Mouse (Mus musculus) limb, embryonic 15.5 days (tissue): ENCODE measurements at regions not wholly inside any gene's neighbourhood (a gene's known extent, or its start where the extent isn't known, plus 50 kb on each side); places are given as distances from the start of the nearest gene placed in this dataset.

Source experiments
- ATAC-seq: fragments of 200-750 bp; cut with Nextera tagmentation; 2 replicates; pipeline ENCODE4 v1.8.0; 2017; ENCODE audit warnings: low read depth, moderate TSS enrichment; ENCODE audit not compliant: insufficient number of reproducible peaks, low FRiP score, low TSS enrichment
- H3K27ac ChIP-seq: fragments of 300-500 bp; sonication (generic); 2 replicates; pipeline ENCODE4 v1.5.1; 2015; ENCODE audit warnings: moderate library complexity, mild to moderate bottlenecking, inconsistent platforms
- H3K27me3 ChIP-seq: fragments of 300-500 bp; sonication (generic); 2 replicates; pipeline ENCODE4 v1.6.1; 2015; ENCODE audit warnings: inconsistent platforms
- H3K36me3 ChIP-seq: fragments of 300-500 bp; sonication (generic); 2 replicates; pipeline ENCODE4 v1.6.1; 2015; ENCODE audit warnings: inconsistent platforms
- H3K4me1 ChIP-seq: fragments of 300-500 bp; sonication (generic); 2 replicates; pipeline ENCODE4 v1.6.1; 2015; ENCODE audit warnings: inconsistent platforms
- H3K4me2 ChIP-seq: fragments of 300-500 bp; sonication (generic); 2 replicates; pipeline ENCODE4 v1.6.1; 2015; ENCODE audit warnings: mild to moderate bottlenecking, inconsistent platforms
- H3K4me3 ChIP-seq: fragments of 300-500 bp; sonication (generic); 2 replicates; pipeline ENCODE4 v1.5.1; 2015; ENCODE audit warnings: mild to moderate bottlenecking, inconsistent platforms
- H3K9ac ChIP-seq: fragments of 300-500 bp; sonication (generic); 2 replicates; pipeline ENCODE4 v1.6.1; 2015; ENCODE audit warnings: inconsistent platforms
- H3K9me3 ChIP-seq: fragments of 300-500 bp; sonication (generic); 2 replicates; pipeline ENCODE4 v1.6.1; 2016; ENCODE audit warnings: inconsistent platforms
- WGBS: fragments of 180-500 bp; shearing (Covaris S2); methylation state at CpG from one replicate; pipeline ENCODE4 v1.1.7; 2015; 5-methylcytosine and 5-hydroxymethylcytosine counted together

GRCm38 (mm10) chr1:51643640-51644039 is 165.4 kb upstream of the Nabp1 start:
- Histone ChIP-seq H3K9me3 (no peaks in the 10 kb centered on the region), H3K9ac (no peak overlapping the region), H3K4me2 (no peak overlapping the region), H3K27me3 (no peaks in the 10 kb centered on the region), H3K4me1 (no peaks in the 10 kb centered on the region), H3K4me3 (no peak overlapping the region), H3K36me3 (no peaks in the 10 kb centered on the region), H3K27ac (no peak overlapping the region)
- WGBS: 34% methylated on average over 3 of the region's 3 CpGs
- no peak for ATAC-seq

- Histone ChIP-seq H3K36me3 (no peaks in the 10 kb centered on the region), H3K27ac (no peak overlapping the region), H3K4me2 (no peak overlapping the region), H3K27me3 (no peaks in the 10 kb centered on the region), H3K9ac (no peak overlapping the region), H3K9me3 (no peaks in the 10 kb centered on the region), H3K4me3 (no peak overlapping the region), H3K4me1 (no peaks in the 10 kb centered on the region)
- WGBS: 71% methylated on average over 6 of the region's 6 CpGs
- ATAC-seq: no peak
Measured at GRCm38 (mm10) chr1:51638519-51639302, 160.5 kb upstream of the Nabp1 start.

GRCm38 (mm10) chr1:51635881-51636515 is 157.8 kb upstream of the Nabp1 start:
- no peak overlapping the region for H3K27ac ChIP-seq

GRCm38 (mm10) chr1:51633795-51634194 is 155.6 kb upstream of the Nabp1 start:
- Histone ChIP-seq H3K36me3 (no peaks in the 10 kb centered on the region), H3K9ac (no peak overlapping the region), H3K4me3 (no peak overlapping the region), H3K27me3 (no peaks in the 10 kb centered on the region), H3K4me1 (no peaks in the 10 kb centered on the region), H3K27ac (no peak overlapping the region), H3K4me2 (no peak overlapping the region), H3K9me3 (no peaks in the 10 kb centered on the region)
- WGBS: 70% methylated on average over 5 of the region's 5 CpGs
- no peak for ATAC-seq

More at GRCm38 (mm10) chr1:51635881-51636515, 157.8 kb upstream of the Nabp1 start:
- ATAC-seq: no peak
- H3K27me3 ChIP-seq: no peaks in the 10 kb centered on the region
- H3K4me2 ChIP-seq: no peak overlapping the region
- no peaks in the 10 kb centered on the region for H3K4me1 ChIP-seq
- no peak overlapping the region for H3K9ac ChIP-seq
- 49% methylated on average over 7 of the region's 7 CpGs for WGBS
- no peak overlapping the region for H3K4me3 ChIP-seq
- H3K36me3 ChIP-seq: no peaks in the 10 kb centered on the region
- no peaks in the 10 kb centered on the region for H3K9me3 ChIP-seq

- 82% methylated on average over 4 of the region's 4 CpGs for WGBS
Measured at GRCm38 (mm10) chr1:51632851-51633250, 154.6 kb upstream of the Nabp1 start.

GRCm38 (mm10) chr1:51629848-51630247 is 151.6 kb upstream of the Nabp1 start:
- Histone ChIP-seq H3K4me2 (no peak overlapping the region), H3K4me3 (no peak overlapping the region), H3K9me3 (no peaks in the 10 kb centered on the region), H3K27me3 (no peaks in the 10 kb centered on the region), H3K36me3 (no peaks in the 10 kb centered on the region), H3K27ac (no peak overlapping the region), H3K4me1 (peaks cover 2% of the 10 kb centered on the region; the same call in 1 of the 2 replicates), H3K9ac (no peak overlapping the region)
- WGBS: 70% methylated on average over 1 of the region's 1 CpGs
- no peak for ATAC-seq

More at GRCm38 (mm10) chr1:51632851-51633250, 154.6 kb upstream of the Nabp1 start:
- H3K4me2 ChIP-seq: no peak overlapping the region
- H3K9me3 ChIP-seq: no peaks in the 10 kb centered on the region
- no peaks in the 10 kb centered on the region for H3K27me3 ChIP-seq
- no peak overlapping the region for H3K27ac ChIP-seq
- no peaks in the 10 kb centered on the region for H3K4me1 ChIP-seq
- ATAC-seq: no peak
- no peaks in the 10 kb centered on the region for H3K36me3 ChIP-seq
- H3K9ac ChIP-seq: no peak overlapping the region
- H3K4me3 ChIP-seq: no peak overlapping the region

GRCm38 (mm10) chr1:51628137-51628793 is 150.0 kb upstream of the Nabp1 start:
- ATAC-seq: no peak

GRCm38 (mm10) chr1:51626303-51626702 is 148.1 kb upstream of the Nabp1 start:
- Histone ChIP-seq H3K27me3 (no peaks in the 10 kb centered on the region), H3K9ac (no peak overlapping the region), H3K27ac (no peak overlapping the region), H3K4me1 (peaks cover 11% of the 10 kb centered on the region), H3K36me3 (no peaks in the 10 kb centered on the region), H3K9me3 (no peaks in the 10 kb centered on the region), H3K4me3 (no peak overlapping the region), H3K4me2 (no peak overlapping the region)
- no peak for ATAC-seq
- 76% methylated on average over 9 of the region's 9 CpGs for WGBS

More at GRCm38 (mm10) chr1:51628137-51628793, 150.0 kb upstream of the Nabp1 start:
- no peak overlapping the region for H3K4me3 ChIP-seq
- 48% methylated on average over 5 of the region's 5 CpGs for WGBS
- H3K4me2 ChIP-seq: no peak overlapping the region
- H3K36me3 ChIP-seq: no peaks in the 10 kb centered on the region
- no peaks in the 10 kb centered on the region for H3K27me3 ChIP-seq
- no peak overlapping the region for H3K9ac ChIP-seq
- H3K9me3 ChIP-seq: no peaks in the 10 kb centered on the region
- no peak overlapping the region for H3K27ac ChIP-seq
- peaks cover 11% of the 10 kb centered on the region; the same call in 1 of the 2 replicates for H3K4me1 ChIP-seq

GRCm38 (mm10) chr1:51625079-51625478 is 146.9 kb upstream of the Nabp1 start:
- Histone ChIP-seq H3K27me3 (no peaks in the 10 kb centered on the region), H3K4me3 (no peak overlapping the region), H3K9ac (no peak overlapping the region), H3K9me3 (no peaks in the 10 kb centered on the region), H3K36me3 (no peaks in the 10 kb centered on the region), H3K4me1 (peaks cover 11% of the 10 kb centered on the region), H3K4me2 (no peak overlapping the region), H3K27ac (no peak overlapping the region)
- 79% methylated on average over 7 of the region's 7 CpGs for WGBS
- ATAC-seq: no peak

- H3K4me3 ChIP-seq: no peak overlapping the region
- peaks cover 11% of the 10 kb centered on the region for H3K4me1 ChIP-seq
- no peaks in the 10 kb centered on the region for H3K36me3 ChIP-seq
- H3K4me2 ChIP-seq: no peak overlapping the region
- H3K27me3 ChIP-seq: no peaks in the 10 kb centered on the region
- no peak for ATAC-seq
- H3K9me3 ChIP-seq: no peaks in the 10 kb centered on the region
- 62% methylated on average over 2 of the region's 2 CpGs for WGBS
- no peak overlapping the region for H3K27ac ChIP-seq
- H3K9ac ChIP-seq: no peak overlapping the region
Measured at GRCm38 (mm10) chr1:51624551-51624950, 146.3 kb upstream of the Nabp1 start.

GRCm38 (mm10) chr1:51622986-51623385 is 144.8 kb upstream of the Nabp1 start:
- H3K27me3 ChIP-seq: no peaks in the 10 kb centered on the region
- no peak for ATAC-seq
- H3K4me2 ChIP-seq: no peak overlapping the region
- no peak overlapping the region for H3K9ac ChIP-seq
- 91% methylated on average over 3 of the region's 3 CpGs for WGBS
- peaks cover 18% of the 10 kb centered on the region for H3K4me1 ChIP-seq
- H3K36me3 ChIP-seq: no peaks in the 10 kb centered on the region
- no peak overlapping the region for H3K4me3 ChIP-seq
- H3K27ac ChIP-seq: no peak overlapping the region
- H3K9me3 ChIP-seq: no peaks in the 10 kb centered on the region
